Comparison of ENCODE assay signal across 13 mouse cellular contexts in the genomic region with DNA sequence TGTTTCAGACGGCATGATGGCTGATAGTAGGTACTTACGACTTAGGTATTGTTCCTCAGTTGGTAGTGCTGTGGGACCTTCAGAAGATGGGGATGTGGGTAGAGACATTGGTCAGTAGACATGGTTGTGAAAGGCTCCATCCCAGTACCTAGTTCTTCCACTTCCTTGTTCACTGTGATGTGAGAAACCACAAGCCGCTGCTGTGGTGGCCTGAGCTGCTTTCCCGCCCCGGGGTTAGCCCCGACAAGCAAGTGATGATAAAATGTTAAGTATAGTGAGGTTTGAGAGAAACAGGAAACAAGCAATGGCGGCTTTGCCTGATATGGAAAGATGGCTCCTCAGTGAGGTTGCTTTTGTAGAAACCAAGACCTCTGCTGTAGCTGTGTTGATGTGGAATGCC.
DNase-seq lines count a peak whose midpoint lies in the region; ATAC-seq and TF ChIP-seq lines count a peak whose summit lies in the region.
"Had no signal": no experiment of that assay in that cellular context is flagged by ENCODE, and none has a peak within 500 bp of the region (broad histone marks: within the 10 kb centered on the region; RNA-seq: fewer than 3 reads in every experiment).

No protein-coding gene starts in this region.

- no peaks in the 10 kb centered on the region for H3K27me3 ChIP-seq in forebrain, embryonic 15.5 days
- H3K27me3 ChIP-seq in forebrain, embryonic 12.5 days, result no peaks in the 10 kb centered on the region
- no peaks in the 10 kb centered on the region for H3K27me3 ChIP-seq in liver, embryonic 14.5 days (ENCODE audit: control insufficient read depth, insufficient read depth, low read length)
- no peaks in the 10 kb centered on the region for H3K27me3 ChIP-seq in midbrain, embryonic 16.5 days (ENCODE audit: control insufficient read depth, insufficient read depth, low read depth, low read length)
- H3K27me3 ChIP-seq: embryonic facial prominence, embryonic 13.5 days; lung, embryonic 15.5 days; midbrain, embryonic 12.5 days had no signal

- DNase-seq in spleen, adult 18-20 months, result peak; percentile 19 to 23
- DNase-seq in spleen, postnatal 14 days (ENCODE audit: low spot score in 2 of 2), result no peak
- DNase-seq in liver, embryonic 14.5 days (ENCODE audit: low read depth in 3 of 3, low spot score in 3 of 3), result no peak
- no peak for DNase-seq in gastrocnemius, adult 18-20 months (ENCODE audit: low spot score)
- DNase-seq in layer of hippocampus, adult 8-10 months (ENCODE audit: low spot score in 2 of 2), result no peak
- DNase-seq: kidney, postnatal 14 days had no signal

- WGBS in forebrain, embryonic 15.5 days, result 95% methylated on average over 7 of the region's 7 CpGs
- WGBS in forebrain, embryonic 12.5 days, result 93% methylated on average over 7 of the region's 7 CpGs
- WGBS in liver, embryonic 14.5 days (ENCODE audit: insufficient replicate concordance), result 13% methylated on average over 7 of the region's 7 CpGs
- 94% methylated on average over 7 of the region's 7 CpGs for WGBS in midbrain, embryonic 16.5 days

- TF ChIP-seq EP300 in liver, embryonic 14.5 days (IDR thresholded peaks at IDR 0.05; ENCODE audit: low read depth), result no peak

- H3K4me2 ChIP-seq in forebrain, embryonic 15.5 days (replicated peaks), result no peak overlapping the region
- H3K4me2 ChIP-seq in forebrain, embryonic 12.5 days, result no peak overlapping the region
- H3K4me2 ChIP-seq in liver, embryonic 14.5 days (ENCODE audit: low read depth), result no peak overlapping the region
- H3K4me2 ChIP-seq in midbrain, embryonic 16.5 days (ENCODE audit: low read length), result no peak overlapping the region
- H3K4me2 ChIP-seq: embryonic facial prominence, embryonic 13.5 days; lung, embryonic 15.5 days; midbrain, embryonic 12.5 days had no signal

- no peak for TF ChIP-seq CTCF in liver, embryonic 14.5 days (IDR thresholded peaks at IDR 0.05; ENCODE audit: low read depth)

- H3K9me3 ChIP-seq in forebrain, embryonic 15.5 days, result no peaks in the 10 kb centered on the region
- no peaks in the 10 kb centered on the region for H3K9me3 ChIP-seq in forebrain, embryonic 12.5 days
- no peaks in the 10 kb centered on the region for H3K9me3 ChIP-seq in liver, embryonic 14.5 days (ENCODE audit: control insufficient read depth, low read length)
- no peaks in the 10 kb centered on the region; the same call in 1 of the 2 replicates for H3K9me3 ChIP-seq in midbrain, embryonic 16.5 days (replicated peaks; ENCODE audit: control insufficient read depth, low read length, poor library complexity, severe bottlenecking)
- H3K9me3 ChIP-seq: embryonic facial prominence, embryonic 13.5 days; lung, embryonic 15.5 days; midbrain, embryonic 12.5 days had no signal

- no peak overlapping the region for H3K9ac ChIP-seq in forebrain, embryonic 15.5 days (replicated peaks)
- no peak overlapping the region for H3K9ac ChIP-seq in forebrain, embryonic 12.5 days
- H3K9ac ChIP-seq in liver, embryonic 14.5 days (replicated peaks), result no peak overlapping the region
- no peak overlapping the region for H3K9ac ChIP-seq in midbrain, embryonic 16.5 days (ENCODE audit: low read depth, low read length)
- H3K9ac ChIP-seq: embryonic facial prominence, embryonic 13.5 days; lung, embryonic 15.5 days; midbrain, embryonic 12.5 days had no signal

- no peaks in the 10 kb centered on the region for H3K36me3 ChIP-seq in forebrain, embryonic 15.5 days
- no peaks in the 10 kb centered on the region for H3K36me3 ChIP-seq in forebrain, embryonic 12.5 days (replicated peaks)
- no peaks in the 10 kb centered on the region for H3K36me3 ChIP-seq in liver, embryonic 14.5 days (replicated peaks; ENCODE audit: control insufficient read depth, insufficient read depth, low read depth)
- no peaks in the 10 kb centered on the region for H3K36me3 ChIP-seq in midbrain, embryonic 16.5 days (ENCODE audit: control insufficient read depth, insufficient read depth, low read length)
- H3K36me3 ChIP-seq: embryonic facial prominence, embryonic 13.5 days; G1E; lung, embryonic 15.5 days; midbrain, embryonic 12.5 days had no signal

- H3K4me1 ChIP-seq in forebrain, embryonic 15.5 days, result peaks cover 7% of the 10 kb centered on the region; the same call in 1 of the 2 replicates
- peaks cover 4% of the 10 kb centered on the region; the same call in 1 of the 2 replicates for H3K4me1 ChIP-seq in forebrain, embryonic 12.5 days
- no peaks in the 10 kb centered on the region; a peak in 1 of 4 replicates for H3K4me1 ChIP-seq in liver, embryonic 14.5 days (replicated peaks; ENCODE audit: control insufficient read depth in 2 of 2, insufficient read depth in 2 of 2, low read length in 1 of 2)
- 0 out of 2 replicates have a peak, but pooled peaks cover 2% of the 10 kb centered on the region for H3K4me1 ChIP-seq in midbrain, embryonic 16.5 days (ENCODE audit: control insufficient read depth, insufficient read depth, low read length)
- H3K4me1 ChIP-seq: lung, embryonic 15.5 days; midbrain, embryonic 12.5 days had no signal

- H3K27ac ChIP-seq in forebrain, embryonic 15.5 days (replicated peaks), result peak overlapping the region; percentile 76
- no peak overlapping the region for H3K27ac ChIP-seq in forebrain, embryonic 12.5 days
- no peak overlapping the region for H3K27ac ChIP-seq in liver, embryonic 14.5 days
- H3K27ac ChIP-seq in midbrain, embryonic 16.5 days (ENCODE audit: low read length), result no peak overlapping the region
- H3K27ac ChIP-seq: lung, embryonic 15.5 days; midbrain, embryonic 12.5 days had no signal

- ATAC-seq in forebrain, embryonic 15.5 days (replicated peaks), result no peak
- ATAC-seq in forebrain, embryonic 12.5 days (ENCODE audit: low FRiP score), result no peak
- ATAC-seq in liver, embryonic 14.5 days (ENCODE audit: insufficient read depth), result 0 out of 2 replicates have a peak, but pooled peaks have one; percentile 21
- ATAC-seq in midbrain, embryonic 16.5 days, result no peak

- H3K4me3 ChIP-seq in forebrain, embryonic 15.5 days, result no peak overlapping the region
- H3K4me3 ChIP-seq in forebrain, embryonic 12.5 days (replicated peaks), result no peak overlapping the region
- H3K4me3 ChIP-seq in liver, embryonic 14.5 days (ENCODE audit: insufficient read depth in 1 of 2, low read depth in 2 of 2, low read length in 2 of 2), result no peak overlapping the region
- no peak overlapping the region for H3K4me3 ChIP-seq in midbrain, embryonic 16.5 days (ENCODE audit: low read depth, low read length)
- H3K4me3 ChIP-seq: embryonic facial prominence, embryonic 13.5 days; lung, embryonic 15.5 days; midbrain, embryonic 12.5 days had no signal

Comparison
In these comparisons a context has a peak if more than half of its experiments do, and no peak if none do; other contexts are left out.
1. DNase-seq: peak in spleen, adult 18-20 months (2 of 2); none in spleen, postnatal 14 days (0 of 2), liver, embryonic 14.5 days (0 of 3), gastrocnemius, adult 18-20 months (single experiment) and layer of hippocampus, adult 8-10 months (0 of 2).